Comparison of ENCODE assay signal across 22 mouse cellular contexts in genomic region chr17:68640187-68640586, GRCm38 (mm10).
A peak's percentile ranks its signal among the peaks of the same experiment; 100 is the strongest.
DNase-seq lines count a peak whose midpoint lies in the region; TF ChIP-seq lines count a peak whose summit lies in the region.
"Had no signal": no experiment of that assay in that cellular context is flagged by ENCODE, and none has a peak within 500 bp of the region (broad histone marks: within the 10 kb centered on the region; RNA-seq: fewer than 3 reads in every experiment).

No protein-coding gene starts in this region.

- 0 out of 2 replicates have a peak, but pooled peaks have one; percentile 19 for TF ChIP-seq CTCF in heart, adult 2 months (IDR thresholded peaks at IDR 0.05)
- TF ChIP-seq CTCF in layer of hippocampus, adult 2 months (conservative IDR thresholded peaks at IDR 0.05): peak; percentile 52

- no peak for TF ChIP-seq POLR2A in heart, adult 2 months (IDR thresholded peaks at IDR 0.05; ENCODE audit: insufficient read depth, low read depth, low read length)

- no peaks in the 10 kb centered on the region for H3K79me2 ChIP-seq in heart, adult 2 months (replicated peaks; ENCODE audit: control insufficient read depth, insufficient read depth, low read length)

- no peak overlapping the region for H3K27ac ChIP-seq in heart, adult 2 months
- H3K27ac ChIP-seq in layer of hippocampus, adult 2 months: no peak overlapping the region
- H3K27ac ChIP-seq: embryonic facial prominence, embryonic 12.5 days; forebrain, embryonic 12.5 days; hindbrain, embryonic 12.5 days had no signal

- intact Hi-C loops in heart, adult 2 months (cut with DNase I): no loop called here

- no peaks in the 10 kb centered on the region for H3K36me3 ChIP-seq in heart, adult 2 months (ENCODE audit: control insufficient read depth, insufficient read depth, low read length)
- H3K36me3 ChIP-seq: embryonic facial prominence, embryonic 12.5 days; forebrain, embryonic 12.5 days; heart, embryonic 12.5 days; hindbrain, embryonic 12.5 days had no signal

- 78% methylated on average over 6 of the region's 6 CpGs for WGBS in heart, adult 2 months

- no peak for DNase-seq in heart, adult 2 months
- no peak for DNase-seq in heart, adult 8-10 months (ENCODE audit: low spot score)
- no peak for DNase-seq in layer of hippocampus, adult 2 months (ENCODE audit: low spot score in 2 of 2)
- no peak for DNase-seq in layer of hippocampus, adult 18-20 months (ENCODE audit: low spot score in 2 of 2)
- peak; percentile 29 for DNase-seq in ES-CJ7 (ENCODE audit: low read depth, low spot score)
- peak; percentile 9 for DNase-seq in ZHBTc4 (ENCODE audit: low read depth, low spot score)
- DNase-seq in gastrocnemius, postnatal 25 days: no peak
- DNase-seq: adrenal gland, postnatal 10 days; B cell, adult 2 months; cerebellum, adult 9-11 months; heart, postnatal 14 days; kidney, adult 9 months; kidney, postnatal 4 days; lung, adult 18-20 months; lung, postnatal 4 days; thymus, adult 2 months; thymus, postnatal 4 days had no signal

- no peak overlapping the region for H3K4me3 ChIP-seq in heart, adult 2 months
- no peak overlapping the region for H3K4me3 ChIP-seq in layer of hippocampus, adult 2 months
- H3K4me3 ChIP-seq: embryonic facial prominence, embryonic 12.5 days; forebrain, embryonic 12.5 days; heart, embryonic 12.5 days; hindbrain, embryonic 12.5 days had no signal

- H3K27me3 ChIP-seq in heart, adult 2 months (ENCODE audit: control insufficient read depth, insufficient read depth, low read length): no peaks in the 10 kb centered on the region
- H3K27me3 ChIP-seq: CH12.LX; embryonic facial prominence, embryonic 12.5 days; forebrain, embryonic 12.5 days; heart, embryonic 12.5 days; hindbrain, embryonic 12.5 days had no signal

- H3K4me1 ChIP-seq in heart, adult 2 months (ENCODE audit: control insufficient read depth, insufficient read depth, low read length): no peaks in the 10 kb centered on the region; the same call in 1 of the 2 replicates
- H3K4me1 ChIP-seq: embryonic facial prominence, embryonic 12.5 days; forebrain, embryonic 12.5 days; heart, embryonic 12.5 days; hindbrain, embryonic 12.5 days had no signal

- TF ChIP-seq EP300 in heart, adult 2 months (IDR thresholded peaks at IDR 0.05; ENCODE audit: insufficient read depth, low read depth, low read length): no peak

- no peak overlapping the region for H3K9ac ChIP-seq in heart, adult 2 months (ENCODE audit: low read depth, low read length)
- H3K9ac ChIP-seq: embryonic facial prominence, embryonic 12.5 days; forebrain, embryonic 12.5 days; heart, embryonic 12.5 days; hindbrain, embryonic 12.5 days had no signal

Comparison
In these comparisons a context has a peak if more than half of its experiments do, and no peak if none do; other contexts are left out.
1. DNase-seq: peak in ES-CJ7 (single experiment) and ZHBTc4 (single experiment); none in heart, adult 2 months (0 of 2), heart, adult 8-10 months (single experiment), layer of hippocampus, adult 2 months (0 of 2), layer of hippocampus, adult 18-20 months (0 of 2) and gastrocnemius, postnatal 25 days (single experiment).